Mouse (Mus musculus) 3134 (cell line): Measurements from ENCODE around the gene Pigl.
"Not testable (repeated sequence)": the region's sequence is repeated elsewhere in the genome, so short reads cannot be mapped to it uniquely, and the experiment has no call there.

Experiments used
- DNase-seq: peaks from one replicate; pipeline ENCODE4 v3.0.0-alpha.2; 2011; ENCODE audit warnings: low spot score; ENCODE audit not compliant: insufficient read length; ENCODE audit errors: extremely low read depth

The Pigl gene

GRCm38 (mm10) chr11:62458276-62458724, at the start of gene Pigl, which contains the start of gene Ncor1:
Gene Pigl (plus strand): TSS chr11:62458460.
Gene Ncor1 (minus strand): TSS chr11:62458541.
- peak; percentile 90 for DNase-seq

- DNase-seq, result no peak
Measured at GRCm38 (mm10) chr11:62408848-62409247, 49.4 kb upstream of the Pigl start.

- no peak for DNase-seq
Measured at GRCm38 (mm10) chr11:62409611-62410010, 48.6 kb upstream of the Pigl start.

GRCm38 (mm10) chr11:62415026-62415425, 43.2 kb upstream of the Pigl start:
- DNase-seq, result no peak

- no peak for DNase-seq
Measured at GRCm38 (mm10) chr11:62424525-62424924, 33.7 kb upstream of the Pigl start.

- DNase-seq, result no peak
Measured at GRCm38 (mm10) chr11:62426266-62426665, 32.0 kb upstream of the Pigl start.

GRCm38 (mm10) chr11:62427105-62427504, 31.2 kb upstream of the Pigl start:
- no peak for DNase-seq

- no peak for DNase-seq
Measured at GRCm38 (mm10) chr11:62432211-62432610, 26.0 kb upstream of the Pigl start.

- DNase-seq, result no peak
Measured at GRCm38 (mm10) chr11:62440670-62441315, 17.5 kb upstream of the Pigl start.

GRCm38 (mm10) chr11:62445799-62446198, 12.5 kb upstream of the Pigl start:
- no peak for DNase-seq

GRCm38 (mm10) chr11:62448971-62449370, 9.3 kb upstream of the Pigl start:
- DNase-seq, result no peak

- no peak for DNase-seq
Measured at GRCm38 (mm10) chr11:62455193-62455592, 3.1 kb upstream of the Pigl start.

GRCm38 (mm10) chr11:62456021-62456482, 2.2 kb upstream of the Pigl start:
- no peak for DNase-seq

GRCm38 (mm10) chr11:62456483-62457172, 1.6 kb upstream of the Pigl start:
- DNase-seq, result peak; percentile 78

- peak; percentile 92 for DNase-seq
Measured at GRCm38 (mm10) chr11:62457241-62457890, 894 bp upstream of the Pigl start.

- DNase-seq, result no peak
Measured at GRCm38 (mm10) chr11:62457891-62458270, 379 bp upstream of the Pigl start.

- DNase-seq, result no peak
Measured at GRCm38 (mm10) chr11:62458780-62459179, 520 bp downstream of the Pigl start.

- not testable (repeated sequence) for DNase-seq
Measured at GRCm38 (mm10) chr11:62462529-62462928, 4.3 kb downstream of the Pigl start.

- DNase-seq, result no peak
Measured at GRCm38 (mm10) chr11:62463225-62463915, 5.1 kb downstream of the Pigl start.

GRCm38 (mm10) chr11:62464696-62465095, 6.4 kb downstream of the Pigl start:
- no peak for DNase-seq

GRCm38 (mm10) chr11:62465849-62466248, 7.6 kb downstream of the Pigl start:
- DNase-seq, result no peak
